ENCODE assay signal across 9 mouse cellular contexts in the genomic region with DNA sequence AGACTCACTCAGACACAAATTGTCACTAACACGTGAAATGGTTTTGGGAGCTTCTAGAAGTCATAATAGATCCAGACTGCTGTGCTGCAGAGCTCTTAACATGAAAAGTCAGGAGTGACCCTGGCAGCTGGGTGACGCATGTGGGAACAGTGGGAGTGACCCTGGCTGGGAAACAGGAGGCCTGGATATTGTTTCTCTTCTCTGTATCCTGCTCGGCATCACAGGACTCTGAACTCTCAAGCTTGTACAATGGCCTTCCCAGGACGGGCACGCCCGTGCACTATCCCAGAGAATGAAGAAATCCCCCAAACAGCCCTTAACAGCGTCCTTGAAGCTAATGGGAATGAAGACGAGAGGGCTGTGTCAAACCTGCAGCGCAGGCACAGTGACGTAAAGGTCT. TPM values are rescaled to one million over a fixed set of nuclear protein-coding genes. Genes with fewer than 3 reads are reported as not detected.
DNase-seq lines count a peak whose midpoint lies in the region; ATAC-seq and TF ChIP-seq lines count a peak whose summit lies in the region.
"Had no signal": no experiment of that assay in that cellular context is flagged by ENCODE, and none has a peak within 500 bp of the region (broad histone marks: within the 10 kb centered on the region; RNA-seq: fewer than 3 reads in every experiment).

No protein-coding gene starts in this region.

- no peaks in the 10 kb centered on the region for H3K9me3 ChIP-seq in lung, embryonic 16.5 days (ENCODE audit: control insufficient read depth, low read length)
- H3K9me3 ChIP-seq in forebrain, embryonic 12.5 days, result no peaks in the 10 kb centered on the region
- H3K9me3 ChIP-seq: liver, embryonic 15.5 days had no signal

- no peak overlapping the region for H3K4me3 ChIP-seq in cortical plate, adult 2 months (ENCODE audit: insufficient read depth, low read length)
- peak overlapping the region; percentile 31 for H3K4me3 ChIP-seq in lung, embryonic 16.5 days (ENCODE audit: low read length)
- H3K4me3 ChIP-seq in forebrain, embryonic 12.5 days (replicated peaks), result no peak overlapping the region
- H3K4me3 ChIP-seq: liver, embryonic 15.5 days had no signal

- peaks cover 13% of the 10 kb centered on the region for H3K4me1 ChIP-seq in cortical plate, adult 2 months (ENCODE audit: control insufficient read depth, insufficient read depth, low read length)
- H3K4me1 ChIP-seq in lung, embryonic 16.5 days (replicated peaks; ENCODE audit: control insufficient read depth, insufficient read depth, low read length), result peaks cover 43% of the 10 kb centered on the region
- no peaks in the 10 kb centered on the region for H3K4me1 ChIP-seq in forebrain, embryonic 12.5 days

- peak overlapping the region; percentile 57 for H3K27ac ChIP-seq in cortical plate, adult 2 months (ENCODE audit: insufficient read depth, low read length)
- H3K27ac ChIP-seq in lung, embryonic 16.5 days (ENCODE audit: low read length), result peak overlapping the region; percentile 84
- no peak overlapping the region for H3K27ac ChIP-seq in forebrain, embryonic 12.5 days

- 39% methylated on average over 10 of the region's 10 CpGs for WGBS in lung, embryonic 16.5 days
- 73% methylated on average over 10 of the region's 10 CpGs for WGBS in forebrain, embryonic 12.5 days

- peak; percentile 53; the same call in 1 of the 2 replicates for ATAC-seq in lung, embryonic 16.5 days (ENCODE audit: low read depth)
- no peak for ATAC-seq in forebrain, embryonic 12.5 days (ENCODE audit: low FRiP score)

- no peaks in the 10 kb centered on the region for H3K27me3 ChIP-seq in lung, embryonic 16.5 days (ENCODE audit: control insufficient read depth, insufficient read depth, low read depth, low read length)
- no peaks in the 10 kb centered on the region for H3K27me3 ChIP-seq in forebrain, embryonic 12.5 days
- H3K27me3 ChIP-seq: liver, embryonic 15.5 days had no signal

- peak overlapping the region; percentile 38 for H3K9ac ChIP-seq in lung, embryonic 16.5 days (ENCODE audit: low read length)
- H3K9ac ChIP-seq in forebrain, embryonic 12.5 days, result no peak overlapping the region
- H3K9ac ChIP-seq: liver, embryonic 15.5 days had no signal

- no peak for TF ChIP-seq CTCF in cortical plate, adult 2 months (IDR thresholded peaks at IDR 0.05; ENCODE audit: extremely low read depth, insufficient read depth, low read length)

- no peak for TF ChIP-seq POLR2A in cortical plate, adult 2 months (IDR thresholded peaks at IDR 0.05; ENCODE audit: extremely low read depth, insufficient read depth, low read length)

- H3K36me3 ChIP-seq in lung, embryonic 16.5 days (ENCODE audit: control insufficient read depth, insufficient read depth, low read length), result peaks cover 2% of the 10 kb centered on the region; the same call in 1 of the 2 replicates
- H3K36me3 ChIP-seq in forebrain, embryonic 12.5 days (replicated peaks), result no peaks in the 10 kb centered on the region

- H3K4me2 ChIP-seq in lung, embryonic 16.5 days (ENCODE audit: low read depth, low read length), result peak overlapping the region; percentile 47
- no peak overlapping the region for H3K4me2 ChIP-seq in forebrain, embryonic 12.5 days

- DNase-seq in adrenal gland, adult 18-20 months (ENCODE audit: low spot score in 2 of 2), result peak; percentile 47 to 59
- peak; percentile 85 for DNase-seq in heart, postnatal 4 days
- DNase-seq in c-Kit-positive CD71-positive TER-119-positive erythroid progenitor cells, embryonic 14.5 days (ENCODE audit: low spot score), result no peak
- no peak for DNase-seq in left cerebral cortex, adult 18-20 months (ENCODE audit: low spot score in 2 of 2)
- no peak for DNase-seq in cerebellum, postnatal 14 days

RNA-seq across cellular contexts. Expression of a gene that starts 52.5 kb away (rescaled TPM):
- total RNA-seq in adrenal gland, adult 18-20 months (2021), result 10 to 100 TPM; 72.8 to 83.2 TPM
- polyA plus RNA-seq in cortical plate, adult 2 months (2012; rRNA removed), result 18.1 TPM in 2 replicates
- total RNA-seq in heart, postnatal 4 days (2021), result 10 to 100 TPM; 67.4 to 67.5 TPM
- polyA plus RNA-seq in lung, embryonic 16.5 days (2015; fragmentation: Nextera tagmentation; extraction: Ambion mirVana), result 26.0 and 29.1 TPM in 2 replicates
- polyA plus RNA-seq in forebrain, embryonic 12.5 days (2016; fragmentation: Nextera tagmentation; extraction: Ambion mirVana), result 33.5 and 33.6 TPM in 2 replicates
- 10 to 100 TPM; 85.6 to 98.6 TPM for total RNA-seq in left cerebral cortex, adult 18-20 months (2021)

Comparison
In these comparisons a context has a peak if more than half of its experiments do, and no peak if none do; other contexts are left out.
1. DNase-seq: peak in adrenal gland, adult 18-20 months (2 of 2) and heart, postnatal 4 days (single experiment); none in c-Kit-positive CD71-positive TER-119-positive erythroid progenitor cells, embryonic 14.5 days (single experiment), left cerebral cortex, adult 18-20 months (0 of 2) and cerebellum, postnatal 14 days (0 of 2).